Mouse (Mus musculus) splenic B cell, adult 2 months (primary cell): ENCODE data around the gene Pdlim7.

Source experiments
- DNase-seq: peaks from one replicate; pipeline ENCODE4 v3.0.0-alpha.2; 2011; ENCODE audit warnings: low read depth, low spot score
- H3K27me3 ChIP-seq: 2 replicates; pipeline ENCODE4 v1.6.1; 2012; ENCODE audit warnings: mild to moderate bottlenecking, low read length, moderate library complexity, mixed read lengths; ENCODE audit not compliant: control insufficient read depth, poor library complexity, insufficient read depth, severe bottlenecking
- H3K36me3 ChIP-seq: 2 replicates; pipeline ENCODE4 v1.6.1; 2012; ENCODE audit warnings: mild to moderate bottlenecking, low read length, moderate library complexity, mixed read lengths; ENCODE audit not compliant: control insufficient read depth, poor library complexity, insufficient read depth, severe bottlenecking

Pdlim7 gene

DNA sequence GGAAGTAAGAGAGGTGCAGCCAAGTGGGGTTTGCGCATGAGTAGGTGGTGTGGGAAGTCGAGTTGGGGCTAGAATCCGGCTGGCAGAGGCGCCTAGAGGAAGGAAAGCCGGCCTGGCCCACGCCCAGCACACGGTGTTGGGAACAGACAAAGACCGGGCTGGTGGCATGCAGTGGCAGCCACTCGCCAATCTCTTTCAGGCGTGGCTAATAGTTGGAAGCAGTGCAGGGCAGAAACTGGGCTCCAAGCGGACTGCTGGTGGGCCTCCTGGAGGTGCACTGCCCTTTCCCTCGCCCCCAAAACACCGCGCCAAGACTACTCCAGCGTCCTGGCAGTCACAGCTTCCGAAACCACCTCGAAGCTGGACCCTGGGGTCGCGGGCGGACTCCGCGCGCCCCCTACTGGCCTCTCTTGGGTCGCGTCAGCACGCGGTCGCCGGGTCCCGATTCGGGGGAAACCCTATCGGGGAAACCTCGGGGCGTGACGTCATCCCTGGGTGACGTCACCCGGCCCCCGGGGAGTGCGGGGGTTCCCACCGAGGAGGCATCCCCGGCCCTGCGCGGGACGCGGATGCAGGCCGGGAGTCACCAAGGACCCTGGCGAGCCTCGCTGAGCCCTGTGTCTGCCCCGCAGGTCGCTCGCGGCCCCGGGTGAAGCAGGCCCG is 42.2 kb downstream of the Pdlim7 start:
- DNase-seq: peak; percentile 96
- Histone ChIP-seq H3K36me3 (no peaks in the 10 kb centered on the region), H3K27me3 (no peaks in the 10 kb centered on the region)

DNA sequence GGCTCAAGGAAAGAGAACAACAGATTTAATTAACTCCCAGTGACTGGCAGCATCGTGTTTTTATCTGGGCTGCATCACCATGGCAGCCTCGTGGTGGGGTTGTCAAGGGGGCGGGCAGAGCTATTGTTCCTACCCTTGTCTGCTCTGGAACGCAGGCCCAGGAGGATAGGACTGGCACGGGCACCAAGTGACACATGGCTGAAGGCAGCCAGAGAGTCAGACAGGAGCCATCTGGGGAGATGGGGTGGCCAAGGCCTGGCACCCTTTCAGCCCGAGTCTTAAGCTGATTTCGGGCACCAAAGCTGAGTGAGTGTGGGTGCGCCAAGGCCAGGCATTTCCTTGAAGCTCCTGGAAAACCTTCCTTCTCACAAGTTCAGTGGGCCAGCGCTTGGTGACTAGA is 43.1 kb downstream of the Pdlim7 start:
- H3K27me3 ChIP-seq: no peaks in the 10 kb centered on the region
- DNase-seq: no peak
- H3K36me3 ChIP-seq: no peaks in the 10 kb centered on the region

DNA sequence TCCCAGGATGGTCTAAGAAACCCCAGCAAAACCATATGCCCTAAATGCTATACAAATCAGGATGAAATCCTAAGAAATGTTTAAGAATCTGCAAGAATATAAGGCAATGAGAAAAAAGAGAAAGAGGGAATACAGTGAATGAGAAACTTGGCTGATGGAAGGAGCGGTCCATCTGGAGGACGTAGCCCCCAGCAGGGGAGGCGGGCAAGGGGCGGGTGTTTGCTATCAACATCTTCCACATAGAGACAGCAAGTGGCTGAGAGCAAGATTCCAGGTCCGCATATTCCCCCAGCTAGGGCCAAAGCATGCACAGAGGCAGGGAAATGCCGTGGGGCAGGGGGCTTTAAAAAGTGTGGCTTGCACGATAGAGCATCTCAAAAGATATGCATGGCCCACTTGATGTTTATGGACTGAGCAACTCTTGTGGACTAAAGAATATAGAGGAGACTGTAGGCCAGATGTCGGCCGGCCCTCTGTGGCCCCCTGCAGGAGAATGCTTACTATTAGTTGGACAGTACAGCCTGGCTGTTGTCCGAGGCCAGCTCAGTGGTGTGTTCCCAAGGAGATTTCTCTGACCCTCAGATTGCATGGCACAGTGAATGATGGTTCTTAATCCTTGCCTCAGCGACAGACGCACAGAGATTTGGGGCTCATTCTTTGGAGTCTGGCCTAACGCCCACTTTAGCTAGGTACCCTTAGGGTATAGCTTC is 44.5 kb downstream of the Pdlim7 start:
- Histone ChIP-seq H3K36me3 (no peaks in the 10 kb centered on the region), H3K27me3 (no peaks in the 10 kb centered on the region)
- peak; percentile 62 for DNase-seq

- Histone ChIP-seq H3K36me3 (no peaks in the 10 kb centered on the region), H3K27me3 (no peaks in the 10 kb centered on the region)
- DNase-seq: peak; percentile 51
These were observed 47.5 kb downstream of the Pdlim7 start for GRCm38 (mm10) chr13:55465830-55466440.

DNA sequence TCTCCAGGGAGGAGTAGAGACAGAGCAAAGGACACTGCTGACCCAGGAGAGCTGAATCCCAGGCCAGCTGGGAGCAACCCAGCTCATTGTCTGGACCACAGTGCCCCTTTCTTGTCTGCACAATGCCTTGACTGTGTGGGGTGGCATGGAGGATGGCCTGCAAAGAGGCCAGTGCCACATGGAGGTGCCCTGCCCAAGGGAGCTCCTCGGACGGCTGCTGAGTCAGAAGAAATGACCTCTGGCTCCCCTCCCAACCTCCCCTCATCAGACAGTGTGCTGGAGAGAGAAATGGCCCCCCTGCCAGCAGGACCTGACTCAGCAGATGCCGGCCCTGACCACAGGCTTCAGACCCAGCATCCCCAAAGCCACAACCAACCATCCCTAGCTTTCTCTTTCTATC is 48.3 kb downstream of the Pdlim7 start:
- Histone ChIP-seq H3K36me3 (no peaks in the 10 kb centered on the region), H3K27me3 (no peaks in the 10 kb centered on the region)
- DNase-seq: no peak

- peak; percentile 59 for DNase-seq
- H3K27me3 ChIP-seq: no peaks in the 10 kb centered on the region
These were observed 49.2 kb downstream of the Pdlim7 start, which contains the start of gene Prr7 for GRCm38 (mm10) chr13:55464027-55464884. Gene Prr7, plus strand, starts transcription at chr13:55464267.

DNA sequence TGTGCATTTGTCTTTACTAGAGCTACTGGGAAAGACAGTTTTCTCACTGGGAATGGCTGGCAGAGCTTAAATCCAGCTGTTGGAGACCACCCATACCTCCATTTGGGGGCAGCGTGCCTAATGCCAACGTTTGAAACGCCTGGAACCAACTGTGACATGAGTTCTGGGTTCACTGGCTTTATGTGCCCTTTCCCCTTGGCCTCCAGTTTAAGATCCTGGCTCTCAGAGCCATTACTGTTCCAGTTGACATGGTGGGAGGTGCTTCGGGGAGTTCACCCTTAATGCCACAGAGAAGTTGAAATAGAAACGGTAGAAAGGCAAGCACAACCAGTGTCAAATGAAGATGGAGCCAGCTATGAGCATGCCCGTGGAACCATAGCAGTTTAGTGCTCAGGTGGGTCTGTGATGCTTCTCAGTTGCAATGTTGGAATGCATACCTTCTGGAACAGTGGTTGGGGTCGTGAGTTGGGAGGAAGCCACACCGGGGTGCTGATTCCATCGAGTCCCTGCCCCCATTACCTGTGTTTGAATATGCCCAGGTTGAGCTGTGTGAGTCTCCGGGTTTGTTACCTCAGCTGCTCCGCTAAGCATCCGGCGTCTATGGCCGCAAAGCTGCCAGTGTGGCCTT is 50.0 kb downstream of the Pdlim7 start:
- Histone ChIP-seq H3K27me3 (no peaks in the 10 kb centered on the region), H3K36me3 (peaks cover 12% of the 10 kb centered on the region; the same call in 1 of the 2 replicates)
- no peak for DNase-seq

More at GRCm38 (mm10) chr13:55464027-55464884, 49.2 kb downstream of the Pdlim7 start, which contains the start of gene Prr7:
- H3K36me3 ChIP-seq: peaks cover 6% of the 10 kb centered on the region; the same call in 1 of the 2 replicates

- Histone ChIP-seq H3K36me3 (peaks cover 13% of the 10 kb centered on the region; the same call in 1 of the 2 replicates), H3K27me3 (no peaks in the 10 kb centered on the region)
- no peak for DNase-seq
These were observed 50.5 kb downstream of the Pdlim7 start for GRCm38 (mm10) chr13:55462965-55463364.

- no peaks in the 10 kb centered on the region for H3K27me3 ChIP-seq
- DNase-seq: no peak
- peaks cover 45% of the 10 kb centered on the region for H3K36me3 ChIP-seq
These were observed 61.5 kb downstream of the Pdlim7 start for GRCm38 (mm10) chr13:55451785-55452549.

DNA sequence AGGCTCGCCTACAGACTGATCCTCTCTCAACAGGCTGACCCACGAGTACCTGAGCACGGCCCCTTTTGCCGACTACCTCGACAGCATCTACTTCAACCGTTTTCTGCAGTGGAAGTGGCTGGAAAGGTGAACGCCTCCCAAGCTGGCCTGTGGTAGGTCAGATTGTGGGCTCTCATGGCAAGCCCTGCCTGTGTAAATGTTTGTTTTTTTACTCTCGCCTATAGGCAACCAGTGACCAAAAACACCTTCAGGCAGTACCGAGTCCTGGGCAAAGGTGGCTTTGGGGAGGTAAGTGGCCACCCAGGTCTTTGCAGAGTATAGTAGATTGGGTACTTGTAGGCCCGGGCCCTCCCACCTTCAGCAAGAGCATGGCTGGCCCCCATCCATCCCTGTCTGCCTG is 62.2 kb downstream of the Pdlim7 start:
- DNase-seq: no peak
- no peaks in the 10 kb centered on the region for H3K27me3 ChIP-seq
- peaks cover 44% of the 10 kb centered on the region for H3K36me3 ChIP-seq

- no peak for DNase-seq
- Histone ChIP-seq H3K36me3 (peaks cover 39% of the 10 kb centered on the region), H3K27me3 (no peaks in the 10 kb centered on the region)
These were observed 62.9 kb downstream of the Pdlim7 start for GRCm38 (mm10) chr13:55450511-55450980.

DNA sequence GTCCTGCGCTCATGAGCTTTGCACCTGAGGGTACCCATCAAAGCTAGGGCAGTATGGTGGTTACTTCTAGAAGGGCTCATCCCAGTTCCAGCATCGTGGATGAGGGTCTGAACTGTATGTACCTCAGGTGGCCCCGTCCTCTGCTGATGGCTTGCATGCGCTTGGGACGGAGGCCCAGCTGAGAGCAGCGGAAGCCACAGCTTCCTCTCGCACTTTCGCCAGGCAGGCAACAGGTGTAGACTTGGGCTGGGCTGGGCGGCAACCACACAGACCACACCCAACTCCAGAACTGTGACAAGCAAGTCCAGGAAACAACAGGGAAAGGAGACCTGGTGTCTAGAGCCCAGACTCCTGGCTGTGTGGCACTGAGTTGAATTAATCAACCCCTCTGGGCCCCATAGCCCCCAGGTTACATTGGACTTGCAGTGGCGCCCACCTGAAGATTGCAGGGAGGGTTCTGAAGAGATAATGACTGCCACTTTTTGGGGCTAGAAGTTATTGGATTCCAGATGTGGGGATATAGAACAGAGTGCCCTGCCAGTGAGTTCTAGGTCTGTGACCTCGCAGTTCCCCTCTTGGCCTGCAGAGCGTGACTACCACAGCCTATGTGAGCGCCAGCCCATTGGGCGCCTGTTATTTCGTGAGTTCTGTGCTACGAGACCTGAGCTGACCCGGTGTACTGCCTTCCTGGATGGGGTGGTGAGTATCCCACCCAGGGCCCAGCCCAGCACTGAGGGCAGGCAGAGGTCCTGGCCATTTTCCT is 63.6 kb downstream of the Pdlim7 start:
- Histone ChIP-seq H3K36me3 (peaks cover 34% of the 10 kb centered on the region), H3K27me3 (no peaks in the 10 kb centered on the region)
- DNase-seq: peak; percentile 77

GRCm38 (mm10) chr13:55449205-55449604 is 64.3 kb downstream of the Pdlim7 start:
- no peaks in the 10 kb centered on the region for H3K27me3 ChIP-seq
- H3K36me3 ChIP-seq: peaks cover 32% of the 10 kb centered on the region
- DNase-seq: peak; percentile 45
